Mouse (Mus musculus) embryonic facial prominence, embryonic 13.5 days (tissue): Measurements from ENCODE around the gene Reep3. TPM values are rescaled to one million over a fixed set of nuclear protein-coding genes. Genes with fewer than 3 reads are reported as not detected.
A peak's percentile ranks its signal among the peaks of the same experiment; 100 is the strongest.

Experiments used
- ATAC-seq: fragments of 200-750 bp; cut with Nextera tagmentation; 2 replicates; pipeline ENCODE4 v1.8.0; 2017; ENCODE audit warnings: low read depth; ENCODE audit not compliant: insufficient number of reproducible peaks, insufficient read depth, low FRiP score, low TSS enrichment
- H3K27ac ChIP-seq: fragments of 300-500 bp; sonication (generic); 2 replicates; pipeline ENCODE4 v1.5.1; 2015; ENCODE audit warnings: moderate library complexity, mild to moderate bottlenecking, inconsistent platforms
- H3K27me3 ChIP-seq: fragments of 300-500 bp; sonication (generic); 2 replicates; pipeline ENCODE4 v1.6.1; 2015; ENCODE audit warnings: mild to moderate bottlenecking, inconsistent platforms
- H3K36me3 ChIP-seq: fragments of 300-500 bp; sonication (generic); 2 replicates; pipeline ENCODE4 v1.6.1; 2015; ENCODE audit warnings: mild to moderate bottlenecking, inconsistent platforms
- H3K4me1 ChIP-seq: fragments of 300-500 bp; sonication (generic); 2 replicates; pipeline ENCODE4 v1.6.1; 2015; ENCODE audit warnings: inconsistent platforms
- H3K4me2 ChIP-seq: fragments of 300-500 bp; sonication (generic); 2 replicates; pipeline ENCODE4 v1.6.1; 2015; ENCODE audit warnings: moderate library complexity, mild to moderate bottlenecking, inconsistent platforms
- H3K4me3 ChIP-seq: fragments of 300-500 bp; sonication (generic); 2 replicates; pipeline ENCODE4 v1.5.1; 2015; ENCODE audit warnings: mild to moderate bottlenecking, inconsistent platforms
- H3K9ac ChIP-seq: fragments of 300-500 bp; sonication (generic); 2 replicates; pipeline ENCODE4 v1.6.1; 2015; ENCODE audit warnings: mild to moderate bottlenecking, inconsistent platforms
- H3K9me3 ChIP-seq: fragments of 300-500 bp; sonication (generic); 2 replicates; pipeline ENCODE4 v1.6.1; 2016; ENCODE audit warnings: inconsistent platforms
- WGBS: fragments of 180-500 bp; shearing (Covaris S2); methylation state at CpG from one replicate; pipeline ENCODE4 v1.1.7; 2015; ENCODE audit warnings: mixed read lengths; 5-methylcytosine and 5-hydroxymethylcytosine counted together
- polyA plus RNA-seq: library from polyadenylated mRNA; unstranded; fragments of >200 nt; fragmentation: Nextera tagmentation; extraction: Ambion mirVana; gene quantifications from 2 replicates; pipeline ENCODE4 v1.2.1, GENCODE M21; 2015

Gene Reep3
- polyA plus RNA-seq, 1 experiment from 2014 or later = 46.3 TPM

GRCm38 (mm10) chr10:66978215-66978614, 118.5 kb downstream of the Reep3 start:
- H3K27ac ChIP-seq = no peak overlapping the region
- H3K4me2 ChIP-seq = no peak overlapping the region
- H3K4me1 ChIP-seq = peaks cover 12% of the 10 kb centered on the region
- 79% methylated on average over 2 of the region's 2 CpGs for WGBS
- H3K4me3 ChIP-seq = no peak overlapping the region
- no peaks in the 10 kb centered on the region for H3K9me3 ChIP-seq
- no peak for ATAC-seq
- H3K9ac ChIP-seq = no peak overlapping the region
- H3K27me3 ChIP-seq = no peaks in the 10 kb centered on the region
- H3K36me3 ChIP-seq = no peaks in the 10 kb centered on the region

GRCm38 (mm10) chr10:66977093-66977492, 119.7 kb downstream of the Reep3 start:
- no peak for ATAC-seq
- Histone ChIP-seq H3K27ac (no peak overlapping the region), H3K9ac (no peak overlapping the region), H3K4me3 (no peak overlapping the region), H3K27me3 (no peaks in the 10 kb centered on the region), H3K9me3 (no peaks in the 10 kb centered on the region), H3K4me2 (no peak overlapping the region), H3K36me3 (no peaks in the 10 kb centered on the region), H3K4me1 (peaks cover 18% of the 10 kb centered on the region)
- WGBS = 88% methylated on average over 3 of the region's 3 CpGs

GRCm38 (mm10) chr10:66975451-66975850, 121.3 kb downstream of the Reep3 start:
- Histone ChIP-seq H3K4me3 (no peak overlapping the region), H3K27ac (no peak overlapping the region), H3K27me3 (no peaks in the 10 kb centered on the region), H3K4me1 (peaks cover 18% of the 10 kb centered on the region), H3K36me3 (no peaks in the 10 kb centered on the region), H3K9ac (no peak overlapping the region), H3K9me3 (no peaks in the 10 kb centered on the region), H3K4me2 (no peak overlapping the region)
- no peak for ATAC-seq
- WGBS = 71% methylated on average over 1 of the region's 1 CpGs

GRCm38 (mm10) chr10:66974417-66974816, 122.3 kb downstream of the Reep3 start:
- no peak overlapping the region for H3K9ac ChIP-seq
- H3K36me3 ChIP-seq = no peaks in the 10 kb centered on the region
- H3K27ac ChIP-seq = no peak overlapping the region
- no peak overlapping the region for H3K4me3 ChIP-seq
- no peaks in the 10 kb centered on the region for H3K27me3 ChIP-seq
- no peak for ATAC-seq
- H3K9me3 ChIP-seq = no peaks in the 10 kb centered on the region
- no peak overlapping the region for H3K4me2 ChIP-seq
- peaks cover 18% of the 10 kb centered on the region for H3K4me1 ChIP-seq
- 69% methylated on average over 4 of the region's 4 CpGs for WGBS

DNA sequence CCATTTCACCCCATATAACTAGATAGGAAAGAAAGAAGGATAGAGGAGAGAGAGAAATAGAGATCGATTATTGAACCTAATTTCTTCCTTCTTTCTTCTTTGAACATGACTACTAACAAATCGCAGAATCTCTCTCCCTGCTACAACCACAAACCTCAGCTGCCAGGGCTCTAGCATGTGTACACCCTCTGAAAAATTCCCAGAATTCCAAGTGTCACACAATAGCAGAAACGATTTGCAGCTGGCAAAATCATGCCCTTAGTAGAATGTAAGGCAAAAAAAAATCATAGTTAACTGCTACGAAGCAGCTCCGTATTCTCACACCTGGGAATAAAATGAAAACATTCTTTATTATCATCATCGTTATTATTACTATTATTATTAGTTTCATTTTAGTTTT, 122.9 kb downstream of the Reep3 start:
- WGBS = 43% methylated on average over 6 of the region's 6 CpGs
- Histone ChIP-seq H3K4me3 (no peak overlapping the region), H3K27ac (peak overlapping the region; percentile 44), H3K27me3 (no peaks in the 10 kb centered on the region), H3K36me3 (no peaks in the 10 kb centered on the region), H3K9ac (no peak overlapping the region), H3K9me3 (no peaks in the 10 kb centered on the region), H3K4me1 (peaks cover 18% of the 10 kb centered on the region), H3K4me2 (no peak overlapping the region)
- ATAC-seq = no peak

DNA sequence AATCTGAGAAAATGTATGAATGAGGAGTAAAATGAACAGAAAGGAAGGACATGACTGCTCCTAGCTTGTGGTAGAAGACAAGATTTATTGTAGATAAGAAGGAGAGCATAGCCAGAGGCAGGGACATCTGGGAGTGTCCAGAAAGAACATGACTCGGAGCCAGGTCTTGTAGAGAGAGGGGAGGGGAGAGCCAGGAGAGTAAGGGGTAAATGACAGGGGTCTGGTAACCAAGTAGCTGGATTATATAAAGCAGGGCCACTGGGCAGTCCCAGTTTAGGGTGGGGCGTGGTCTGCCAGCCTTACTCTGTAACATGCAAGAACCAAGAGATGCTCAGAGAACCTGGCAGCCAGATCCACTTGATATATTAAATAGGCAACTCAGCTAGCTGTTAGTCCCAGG, 123.5 kb downstream of the Reep3 start:
- no peak overlapping the region for H3K4me3 ChIP-seq
- H3K27me3 ChIP-seq = no peaks in the 10 kb centered on the region
- 39% methylated on average over 2 of the region's 2 CpGs for WGBS
- no peaks in the 10 kb centered on the region for H3K36me3 ChIP-seq
- no peak overlapping the region for H3K9ac ChIP-seq
- peaks cover 18% of the 10 kb centered on the region for H3K4me1 ChIP-seq
- H3K27ac ChIP-seq = peak overlapping the region; percentile 44
- no peaks in the 10 kb centered on the region for H3K9me3 ChIP-seq
- no peak overlapping the region for H3K4me2 ChIP-seq
- no peak for ATAC-seq

- Histone ChIP-seq H3K9ac (no peak overlapping the region), H3K27me3 (no peaks in the 10 kb centered on the region), H3K9me3 (no peaks in the 10 kb centered on the region; the same call in 1 of the 2 replicates), H3K36me3 (no peaks in the 10 kb centered on the region), H3K4me2 (no peak overlapping the region), H3K4me1 (peaks cover 24% of the 10 kb centered on the region), H3K4me3 (no peak overlapping the region), H3K27ac (no peak overlapping the region)
- WGBS = 87% methylated on average over 23 of the region's 23 CpGs
- no peak for ATAC-seq
Measured at GRCm38 (mm10) chr10:66970336-66971115, 126.2 kb downstream of the Reep3 start.

GRCm38 (mm10) chr10:66969581-66969980, 127.2 kb downstream of the Reep3 start:
- H3K4me1 ChIP-seq = peaks cover 24% of the 10 kb centered on the region
- no peak for ATAC-seq
- no peaks in the 10 kb centered on the region; the same call in 1 of the 2 replicates for H3K9me3 ChIP-seq
- no peaks in the 10 kb centered on the region for H3K36me3 ChIP-seq
- no peak overlapping the region for H3K9ac ChIP-seq
- no peak overlapping the region for H3K27ac ChIP-seq
- H3K4me3 ChIP-seq = no peak overlapping the region
- H3K4me2 ChIP-seq = no peak overlapping the region
- no peaks in the 10 kb centered on the region for H3K27me3 ChIP-seq
- WGBS = 56% methylated on average over 2 of the region's 2 CpGs

- Histone ChIP-seq H3K4me2 (no peak overlapping the region), H3K4me1 (peaks cover 20% of the 10 kb centered on the region), H3K27me3 (no peaks in the 10 kb centered on the region), H3K9me3 (no peaks in the 10 kb centered on the region; the same call in 1 of the 2 replicates), H3K9ac (no peak overlapping the region), H3K4me3 (no peak overlapping the region), H3K27ac (no peak overlapping the region), H3K36me3 (no peaks in the 10 kb centered on the region)
- no peak for ATAC-seq
- 83% methylated on average over 5 of the region's 5 CpGs for WGBS
Measured at GRCm38 (mm10) chr10:66969081-66969480, 127.7 kb downstream of the Reep3 start.

DNA sequence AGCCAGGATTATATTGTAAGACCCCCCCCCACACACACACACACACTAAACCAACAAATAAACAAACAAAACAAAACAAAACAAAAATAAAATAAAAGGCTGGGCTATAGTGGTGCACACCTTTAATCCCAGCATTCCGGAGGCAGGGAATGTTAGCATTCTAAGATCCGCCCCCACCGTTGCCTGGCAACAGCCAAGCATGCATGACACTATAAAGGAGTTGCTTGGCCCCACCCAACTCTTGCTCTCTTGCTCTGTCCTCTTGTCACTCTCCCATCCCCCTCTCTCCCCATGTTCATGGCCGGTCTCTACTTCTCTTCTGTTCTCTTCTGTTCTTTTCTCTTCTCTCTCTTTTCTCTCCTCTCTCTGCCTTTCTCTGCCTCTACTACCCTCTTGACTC, 128.2 kb downstream of the Reep3 start:
- Histone ChIP-seq H3K4me2 (no peak overlapping the region), H3K27me3 (no peaks in the 10 kb centered on the region), H3K4me1 (peaks cover 15% of the 10 kb centered on the region), H3K36me3 (no peaks in the 10 kb centered on the region), H3K9ac (no peak overlapping the region), H3K9me3 (no peaks in the 10 kb centered on the region; the same call in 1 of the 2 replicates), H3K4me3 (no peak overlapping the region), H3K27ac (no peak overlapping the region)
- 59% methylated on average over 4 of the region's 4 CpGs for WGBS
- no peak for ATAC-seq

DNA sequence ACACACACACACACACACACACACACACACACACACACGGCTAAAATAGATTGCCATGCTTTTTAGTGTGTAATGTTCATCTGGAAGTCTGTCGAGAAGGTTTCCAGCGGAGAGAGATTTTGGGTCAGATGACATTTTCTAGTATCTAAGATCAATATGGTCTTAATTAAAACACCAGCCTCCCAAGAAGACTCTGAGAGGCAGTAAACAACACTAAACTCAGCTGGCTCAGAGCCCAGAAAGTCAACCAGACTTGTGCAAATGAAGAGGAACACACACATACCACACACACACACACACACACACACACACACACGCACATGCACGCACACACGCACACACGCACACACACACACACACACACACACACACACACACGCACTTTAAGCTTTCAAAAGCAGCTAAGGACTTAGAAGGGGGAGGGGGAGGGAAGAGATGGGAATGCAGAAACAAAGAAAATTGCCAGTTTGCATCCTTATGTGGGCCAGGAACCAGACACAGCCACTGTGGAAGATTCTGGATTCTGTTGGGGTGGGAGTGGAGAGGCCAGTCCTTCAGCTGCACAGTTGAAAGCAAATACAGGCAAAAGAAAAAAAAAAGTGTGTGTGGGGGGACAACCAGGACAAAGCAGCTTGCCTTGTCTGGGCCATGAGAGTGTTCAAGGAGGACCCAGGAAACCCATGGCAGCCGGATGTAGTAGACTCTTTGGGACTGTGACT, 130.2 kb downstream of the Reep3 start:
- whole genome bisulfite sequencing = 32% methylated on average over 7 of the region's 9 CpGs
- H3K27me3 ChIP-seq = no peaks in the 10 kb centered on the region
- 0 out of 2 replicates have a peak, but pooled peaks have one; percentile 37 for ATAC-seq

GRCm38 (mm10) chr10:66960136-66960535, 136.6 kb downstream of the Reep3 start:
- ATAC-seq = no peak
- no peak overlapping the region for H3K9ac ChIP-seq
- no peak overlapping the region for H3K27ac ChIP-seq
- H3K9me3 ChIP-seq = no peaks in the 10 kb centered on the region
- H3K4me3 ChIP-seq = no peak overlapping the region
- no peaks in the 10 kb centered on the region for H3K27me3 ChIP-seq
- WGBS = 56% methylated on average over 8 of the region's 8 CpGs
- peaks cover 20% of the 10 kb centered on the region for H3K4me1 ChIP-seq
- no peaks in the 10 kb centered on the region for H3K36me3 ChIP-seq
- no peak overlapping the region for H3K4me2 ChIP-seq

More for the DNA sequence above, 130.2 kb downstream of the Reep3 start:
- Histone ChIP-seq H3K4me3 (no peak overlapping the region), H3K36me3 (no peaks in the 10 kb centered on the region), H3K27ac (peak overlapping the region; percentile 83), H3K4me1 (0 out of 2 replicates have a peak, but pooled peaks cover 6% of the 10 kb centered on the region), H3K9ac (no peak overlapping the region), H3K4me2 (no peak overlapping the region), H3K9me3 (no peaks in the 10 kb centered on the region; the same call in 1 of the 2 replicates)
